Mouse (Mus musculus): ENCODE data around the gene Slc6a14. TPM values are rescaled to one million over a fixed set of nuclear protein-coding genes. Genes with fewer than 3 reads are reported as not detected.

Gene Slc6a14
- 0.04 TPM in 1 of 2 replicates, not detected in the other for polyA plus RNA-seq (2016; fragmentation: Nextera tagmentation; extraction: Ambion mirVana)

GRCm38 (mm10) chrX:21714829-21715228 lies at the start of gene Slc6a14:
Gene Slc6a14 (plus strand): TSS chrX:21714896.
- Histone ChIP-seq H3K4me1 (no peaks in the 10 kb centered on the region), H3K27ac (no peak within 1 kb of the TSS), H3K9me3 (no peaks in the 10 kb centered on the region), H3K27me3 (ENCODE audit: poor library complexity, severe bottlenecking) (no peaks in the 10 kb centered on the region), H3K36me3 (replicated peaks) (no peaks in the 10 kb centered on the region), H3K4me3 (no peak within 1 kb of the TSS)
- WGBS: 70% methylated on average over 7 of the region's 7 CpGs
- no peak for DNase-seq (ENCODE audit: extremely low spot score, low spot score)

GRCm38 (mm10) chrX:21670896-21671295 lies 43.8 kb upstream of the Slc6a14 start:
- DNase-seq (ENCODE audit: extremely low spot score, low spot score): no peak
- H3K4me1 ChIP-seq: no peaks in the 10 kb centered on the region
- H3K27ac ChIP-seq: no peak overlapping the region
- WGBS: 25% methylated on average over 6 of the region's 7 CpGs
- H3K36me3 ChIP-seq (replicated peaks): no peaks in the 10 kb centered on the region
- H3K27me3 ChIP-seq (ENCODE audit: poor library complexity, severe bottlenecking): no peaks in the 10 kb centered on the region
- H3K4me3 ChIP-seq: no peak overlapping the region
- H3K9me3 ChIP-seq: no peaks in the 10 kb centered on the region

- Histone ChIP-seq H3K4me1 (no peaks in the 10 kb centered on the region), H3K4me3 (no peak overlapping the region), H3K9me3 (no peaks in the 10 kb centered on the region), H3K27me3 (ENCODE audit: poor library complexity, severe bottlenecking) (no peaks in the 10 kb centered on the region), H3K27ac (no peak overlapping the region), H3K36me3 (replicated peaks) (no peaks in the 10 kb centered on the region)
- 82% methylated on average over 6 of the region's 6 CpGs for WGBS
- DNase-seq (ENCODE audit: extremely low spot score, low spot score): no peak
Observed at GRCm38 (mm10) chrX:21695220-21695619, 19.5 kb upstream of the Slc6a14 start.

DNA sequence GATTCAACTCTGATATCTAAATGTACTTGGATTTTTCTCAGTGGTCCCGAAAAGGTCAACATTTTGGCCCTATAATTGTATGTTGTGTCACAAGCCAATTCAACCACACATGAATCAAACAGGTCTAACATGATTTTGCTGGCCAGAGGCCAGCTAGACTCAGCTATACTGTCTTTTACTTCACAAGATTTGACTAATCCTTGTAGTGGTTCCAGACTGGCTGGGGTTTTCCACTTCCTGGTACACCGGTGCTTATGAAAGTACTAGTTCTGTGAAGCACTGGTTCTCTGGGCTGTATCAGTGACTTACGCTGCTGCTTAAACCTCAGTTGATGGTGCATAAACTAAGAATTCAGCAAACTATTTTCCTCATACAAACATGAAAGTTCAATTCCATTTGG lies 19.0 kb upstream of the Slc6a14 start:
- H3K4me3 ChIP-seq: no peak overlapping the region
- H3K27ac ChIP-seq: no peak overlapping the region
- H3K36me3 ChIP-seq (replicated peaks): no peaks in the 10 kb centered on the region
- no peaks in the 10 kb centered on the region for H3K4me1 ChIP-seq
- H3K27me3 ChIP-seq (ENCODE audit: poor library complexity, severe bottlenecking): no peaks in the 10 kb centered on the region
- H3K9me3 ChIP-seq: no peaks in the 10 kb centered on the region
- no peak for DNase-seq (ENCODE audit: extremely low spot score, low spot score)
- WGBS: 94% methylated on average over 3 of the region's 3 CpGs

DNA sequence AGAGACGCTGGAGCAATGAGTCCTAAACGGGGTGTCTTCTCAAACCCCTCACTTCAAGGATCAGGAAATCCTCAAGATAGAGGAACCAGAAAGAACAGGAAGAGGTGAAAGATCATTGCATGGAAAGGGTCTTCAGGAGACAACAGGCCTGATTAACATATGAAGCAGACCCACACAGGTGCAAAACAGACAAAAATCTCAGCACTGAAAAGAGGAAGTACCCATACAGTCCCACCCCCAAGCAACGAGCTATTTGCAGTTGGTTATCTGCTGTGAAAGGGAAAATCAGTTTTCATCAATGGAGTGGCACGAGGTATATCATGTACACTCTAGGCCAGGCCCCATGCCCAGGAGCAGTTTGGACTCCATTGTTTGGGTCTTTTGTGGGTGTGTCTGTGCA lies 13.1 kb upstream of the Slc6a14 start:
- no peaks in the 10 kb centered on the region for H3K9me3 ChIP-seq
- no peaks in the 10 kb centered on the region for H3K36me3 ChIP-seq (replicated peaks)
- 79% methylated on average over 4 of the region's 4 CpGs for WGBS

DNA sequence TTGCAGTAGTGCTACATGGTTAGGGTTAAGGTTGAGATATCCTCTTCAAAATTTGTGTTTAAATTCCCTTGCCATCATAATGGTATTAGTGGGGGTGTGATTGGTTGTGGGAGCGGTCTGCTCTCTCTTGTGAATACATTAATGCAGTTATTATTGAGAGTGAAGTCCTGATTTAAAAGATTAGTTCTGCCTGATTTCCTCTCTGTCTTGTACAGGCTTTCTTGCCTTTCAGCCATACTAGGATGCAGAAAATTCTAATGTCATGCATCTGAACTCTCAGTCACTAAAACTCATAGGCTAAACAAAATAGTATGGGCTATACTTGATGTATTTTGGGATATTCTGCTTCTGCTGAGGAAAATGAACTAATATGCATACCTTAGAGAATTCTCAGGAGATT lies 10.2 kb upstream of the Slc6a14 start:
- H3K9me3 ChIP-seq: no peaks in the 10 kb centered on the region
- no peak overlapping the region for H3K27ac ChIP-seq
- H3K36me3 ChIP-seq (replicated peaks): no peaks in the 10 kb centered on the region
- no peak for DNase-seq (ENCODE audit: extremely low spot score, low spot score)
- 94% methylated on average over 1 of the region's 1 CpGs for whole genome bisulfite sequencing
- no peaks in the 10 kb centered on the region for H3K27me3 ChIP-seq (ENCODE audit: poor library complexity, severe bottlenecking)
- H3K4me3 ChIP-seq: no peak overlapping the region
- no peaks in the 10 kb centered on the region for H3K4me1 ChIP-seq

More for the DNA sequence above, 13.1 kb upstream of the Slc6a14 start:
- no peak overlapping the region for H3K4me3 ChIP-seq
- no peak overlapping the region for H3K27ac ChIP-seq
- H3K4me1 ChIP-seq: no peaks in the 10 kb centered on the region
- H3K27me3 ChIP-seq (ENCODE audit: poor library complexity, severe bottlenecking): no peaks in the 10 kb centered on the region
- no peak for DNase-seq (ENCODE audit: extremely low spot score, low spot score)

DNA sequence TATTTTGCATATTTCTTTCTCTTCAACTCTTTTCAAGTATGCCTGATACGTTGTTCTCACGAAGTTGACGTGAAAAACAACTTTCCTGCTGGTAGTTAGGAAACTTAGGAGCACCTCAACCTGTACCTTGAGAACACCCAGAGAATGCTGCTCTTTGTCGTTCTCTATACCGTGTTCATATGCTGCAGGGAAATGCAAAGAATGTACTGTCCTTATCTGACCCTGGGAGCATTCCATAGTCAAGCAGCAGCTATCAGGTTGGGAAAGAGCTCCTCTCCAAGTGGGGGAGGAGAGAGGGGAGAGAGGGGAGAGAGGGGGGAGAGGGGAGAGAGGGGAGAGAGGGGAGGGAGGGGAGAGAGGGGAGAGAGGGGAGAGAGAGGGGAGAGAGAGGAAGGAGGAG lies 597 bp downstream of the Slc6a14 start:
- no peak overlapping the region for H3K27ac ChIP-seq
- no peak overlapping the region for H3K4me3 ChIP-seq
- H3K27me3 ChIP-seq (ENCODE audit: poor library complexity, severe bottlenecking): no peaks in the 10 kb centered on the region
- no peaks in the 10 kb centered on the region for H3K4me1 ChIP-seq
- no peaks in the 10 kb centered on the region for H3K36me3 ChIP-seq (replicated peaks)
- WGBS: 67% methylated on average over 5 of the region's 5 CpGs
- no peaks in the 10 kb centered on the region for H3K9me3 ChIP-seq
- DNase-seq (ENCODE audit: extremely low spot score, low spot score): no peak

GRCm38 (mm10) chrX:21716885-21717284 lies 2.2 kb downstream of the Slc6a14 start:
- DNase-seq (ENCODE audit: extremely low spot score, low spot score): no peak
- H3K27ac ChIP-seq: no peak overlapping the region
- 92% methylated on average over 2 of the region's 2 CpGs for WGBS

GRCm38 (mm10) chrX:21744997-21745396 lies 30.3 kb downstream of the Slc6a14 start, which contains the start of gene Gm28269:
Gene Gm28269 (minus strand): TSS chrX:21745097.
- no peaks in the 10 kb centered on the region for H3K4me1 ChIP-seq
- DNase-seq (ENCODE audit: extremely low spot score, low spot score): no peak
- no peak within 1 kb of the TSS for H3K27ac ChIP-seq
- no peaks in the 10 kb centered on the region for H3K27me3 ChIP-seq (ENCODE audit: poor library complexity, severe bottlenecking)
- H3K9me3 ChIP-seq: no peaks in the 10 kb centered on the region
- no peak within 1 kb of the TSS for H3K4me3 ChIP-seq
- H3K36me3 ChIP-seq (replicated peaks): no peaks in the 10 kb centered on the region

More at GRCm38 (mm10) chrX:21716885-21717284, 2.2 kb downstream of the Slc6a14 start:
- Histone ChIP-seq H3K9me3 (no peaks in the 10 kb centered on the region), H3K4me1 (no peaks in the 10 kb centered on the region), H3K36me3 (replicated peaks) (no peaks in the 10 kb centered on the region), H3K4me3 (no peak overlapping the region), H3K27me3 (ENCODE audit: poor library complexity, severe bottlenecking) (no peaks in the 10 kb centered on the region)

Other genes starting within 250 kb of the Slc6a14 start
- gene Agtr2, start 230.4 kb upstream of the Slc6a14 start, polyA plus RNA-seq (2016; fragmentation: Nextera tagmentation; extraction: Ambion mirVana): 0.20 TPM in 1 of 2 replicates, not detected in the other
- gene Gm28269, start 30.2 kb downstream of the Slc6a14 start, polyA plus RNA-seq (2016; fragmentation: Nextera tagmentation; extraction: Ambion mirVana): not detected in 2 replicates

Measured in forebrain, embryonic 10.5 days (tissue).